Mouse (Mus musculus) ES-E14 (cell line): ENCODE results near the gene Stag3.

Experiments used
- CHD2 ChIP-seq: IDR thresholded peaks from 2 replicates; pipeline ENCODE4 v1.6.1; 2014; ENCODE audit warnings: mild to moderate bottlenecking, low read depth, low read length, inconsistent platforms
- HCFC1 ChIP-seq: IDR thresholded peaks from 2 replicates; pipeline ENCODE4 v1.6.1; 2012; ENCODE audit warnings: low read length, inconsistent platforms, borderline replicate concordance; ENCODE audit not compliant: insufficient read depth
- MAFK ChIP-seq: IDR thresholded peaks from 2 replicates; pipeline ENCODE4 v1.6.1; 2014; ENCODE audit warnings: mild to moderate bottlenecking, low read depth, low read length, inconsistent platforms; ENCODE audit not compliant: insufficient read depth
- ZC3H11A ChIP-seq: IDR thresholded peaks from 2 replicates; pipeline ENCODE4 v1.6.1; 2012; ENCODE audit warnings: low read depth, mild to moderate bottlenecking, inconsistent platforms, low read length, borderline replicate concordance

- TF ChIP-seq ZC3H11A (no peak), CHD2 (no peak), MAFK (no peak), HCFC1 (no peak)
These were observed 7.6 kb upstream of the Stag3 start, which contains the start of gene Gal3st4 for GRCm38 (mm10) chr5:138272409-138272923.
